Mouse (Mus musculus): Measurements from ENCODE around the gene Arhgap27. TPM values are rescaled to one million over a fixed set of nuclear protein-coding genes. Genes with fewer than 3 reads are reported as not detected.
A peak's percentile ranks its signal among the peaks of the same experiment; 100 is the strongest.

The Arhgap27 gene
- polyA plus RNA-seq, 1 experiment: 2.0 TPM

- H3K27ac ChIP-seq (ENCODE audit: insufficient read depth, low read length): no peak overlapping the region
- 0 out of 2 replicates have a peak, but pooled peaks cover 4% of the 10 kb centered on the region for H3K4me1 ChIP-seq (ENCODE audit: control insufficient read depth, insufficient read depth, low read length)
- no peak overlapping the region for H3K4me3 ChIP-seq (ENCODE audit: insufficient read depth, low read length)
- TF ChIP-seq CTCF (IDR thresholded peaks at IDR 0.05; ENCODE audit: borderline replicate concordance, insufficient read depth, low read length) (no peak), POLR2A (IDR thresholded peaks at IDR 0.05; ENCODE audit: low read depth, low read length) (no peak)
These were observed 40.3 kb upstream of the Arhgap27 start for GRCm38 (mm10) chr11:103403776-103404175.

- no peak overlapping the region for H3K4me3 ChIP-seq (ENCODE audit: insufficient read depth, low read length)
- H3K4me1 ChIP-seq (ENCODE audit: control insufficient read depth, insufficient read depth, low read length): 0 out of 2 replicates have a peak, but pooled peaks cover 4% of the 10 kb centered on the region
- H3K27ac ChIP-seq (ENCODE audit: insufficient read depth, low read length): no peak overlapping the region
- no peak for TF ChIP-seq CTCF (IDR thresholded peaks at IDR 0.05; ENCODE audit: borderline replicate concordance, insufficient read depth, low read length)
- TF ChIP-seq POLR2A (IDR thresholded peaks at IDR 0.05; ENCODE audit: low read depth, low read length): no peak
These were observed 39.2 kb upstream of the Arhgap27 start for GRCm38 (mm10) chr11:103402738-103403137.

- Histone ChIP-seq H3K4me1 (ENCODE audit: control insufficient read depth, insufficient read depth, low read length) (0 out of 2 replicates have a peak, but pooled peaks cover 4% of the 10 kb centered on the region), H3K4me3 (ENCODE audit: insufficient read depth, low read length) (no peak overlapping the region), H3K27ac (ENCODE audit: insufficient read depth, low read length) (no peak overlapping the region)
- TF ChIP-seq POLR2A (IDR thresholded peaks at IDR 0.05; ENCODE audit: low read depth, low read length): no peak
- TF ChIP-seq CTCF (IDR thresholded peaks at IDR 0.05; ENCODE audit: borderline replicate concordance, insufficient read depth, low read length): peak; percentile 73
These were observed 38.7 kb upstream of the Arhgap27 start for GRCm38 (mm10) chr11:103402198-103402597.

GRCm38 (mm10) chr11:103399986-103400385 is 36.5 kb upstream of the Arhgap27 start:
- TF ChIP-seq CTCF (IDR thresholded peaks at IDR 0.05; ENCODE audit: borderline replicate concordance, insufficient read depth, low read length): no peak
- TF ChIP-seq POLR2A (IDR thresholded peaks at IDR 0.05; ENCODE audit: low read depth, low read length): no peak
- Histone ChIP-seq H3K4me1 (ENCODE audit: control insufficient read depth, insufficient read depth, low read length) (peaks cover 7% of the 10 kb centered on the region; the same call in 1 of the 2 replicates), H3K4me3 (ENCODE audit: insufficient read depth, low read length) (no peak overlapping the region), H3K27ac (ENCODE audit: insufficient read depth, low read length) (no peak overlapping the region)

- TF ChIP-seq CTCF (IDR thresholded peaks at IDR 0.05; ENCODE audit: borderline replicate concordance, insufficient read depth, low read length) (no peak), POLR2A (IDR thresholded peaks at IDR 0.05; ENCODE audit: low read depth, low read length) (no peak)
- H3K27ac ChIP-seq (ENCODE audit: insufficient read depth, low read length): no peak overlapping the region
- H3K4me1 ChIP-seq (ENCODE audit: control insufficient read depth, insufficient read depth, low read length): peaks cover 7% of the 10 kb centered on the region; the same call in 1 of the 2 replicates
- no peak overlapping the region for H3K4me3 ChIP-seq (ENCODE audit: insufficient read depth, low read length)
These were observed 35.6 kb upstream of the Arhgap27 start for GRCm38 (mm10) chr11:103399050-103399449.

GRCm38 (mm10) chr11:103396682-103397081 is 33.2 kb upstream of the Arhgap27 start:
- TF ChIP-seq POLR2A (IDR thresholded peaks at IDR 0.05; ENCODE audit: low read depth, low read length) (no peak), CTCF (IDR thresholded peaks at IDR 0.05; ENCODE audit: borderline replicate concordance, insufficient read depth, low read length) (no peak)

GRCm38 (mm10) chr11:103396236-103396635 is 32.7 kb upstream of the Arhgap27 start:
- no peak overlapping the region for H3K4me3 ChIP-seq (ENCODE audit: insufficient read depth, low read length)
- no peak overlapping the region for H3K27ac ChIP-seq (ENCODE audit: insufficient read depth, low read length)
- TF ChIP-seq CTCF (IDR thresholded peaks at IDR 0.05; ENCODE audit: borderline replicate concordance, insufficient read depth, low read length): no peak
- TF ChIP-seq POLR2A (IDR thresholded peaks at IDR 0.05; ENCODE audit: low read depth, low read length): no peak
- peaks cover 9% of the 10 kb centered on the region; the same call in 1 of the 2 replicates for H3K4me1 ChIP-seq (ENCODE audit: control insufficient read depth, insufficient read depth, low read length)

More at GRCm38 (mm10) chr11:103396682-103397081, 33.2 kb upstream of the Arhgap27 start:
- no peak overlapping the region for H3K4me3 ChIP-seq (ENCODE audit: insufficient read depth, low read length)
- no peak overlapping the region for H3K27ac ChIP-seq (ENCODE audit: insufficient read depth, low read length)
- peaks cover 9% of the 10 kb centered on the region; the same call in 1 of the 2 replicates for H3K4me1 ChIP-seq (ENCODE audit: control insufficient read depth, insufficient read depth, low read length)

- no peak for TF ChIP-seq CTCF (IDR thresholded peaks at IDR 0.05; ENCODE audit: borderline replicate concordance, insufficient read depth, low read length)
- no peak for TF ChIP-seq POLR2A (IDR thresholded peaks at IDR 0.05; ENCODE audit: low read depth, low read length)
- H3K4me1 ChIP-seq (ENCODE audit: control insufficient read depth, insufficient read depth, low read length): peaks cover 5% of the 10 kb centered on the region; the same call in 1 of the 2 replicates
- H3K4me3 ChIP-seq (ENCODE audit: insufficient read depth, low read length): no peak overlapping the region
- H3K27ac ChIP-seq (ENCODE audit: insufficient read depth, low read length): no peak overlapping the region
These were observed 31.1 kb upstream of the Arhgap27 start for GRCm38 (mm10) chr11:103394604-103395003.

GRCm38 (mm10) chr11:103394025-103394424 is 30.5 kb upstream of the Arhgap27 start:
- no peak for TF ChIP-seq POLR2A (IDR thresholded peaks at IDR 0.05; ENCODE audit: low read depth, low read length)
- no peak for TF ChIP-seq CTCF (IDR thresholded peaks at IDR 0.05; ENCODE audit: borderline replicate concordance, insufficient read depth, low read length)
- no peak overlapping the region for H3K27ac ChIP-seq (ENCODE audit: insufficient read depth, low read length)
- H3K4me3 ChIP-seq (ENCODE audit: insufficient read depth, low read length): no peak overlapping the region
- H3K4me1 ChIP-seq (ENCODE audit: control insufficient read depth, insufficient read depth, low read length): peaks cover 5% of the 10 kb centered on the region; the same call in 1 of the 2 replicates

- Histone ChIP-seq H3K4me1 (ENCODE audit: control insufficient read depth, insufficient read depth, low read length) (peaks cover 11% of the 10 kb centered on the region), H3K4me3 (ENCODE audit: insufficient read depth, low read length) (no peak overlapping the region), H3K27ac (ENCODE audit: insufficient read depth, low read length) (no peak overlapping the region)
- TF ChIP-seq POLR2A (IDR thresholded peaks at IDR 0.05; ENCODE audit: low read depth, low read length) (no peak), CTCF (IDR thresholded peaks at IDR 0.05; ENCODE audit: borderline replicate concordance, insufficient read depth, low read length) (no peak)
These were observed 24.5 kb upstream of the Arhgap27 start for GRCm38 (mm10) chr11:103387870-103388526.

Data from embryonic fibroblast, embryonic 13.5 days (primary cell).